Mouse (Mus musculus) frontal cortex, adult 2 months (tissue): ENCODE measurements around the gene Pabpc6. TPM values are rescaled to one million over a fixed set of nuclear protein-coding genes. Genes with fewer than 3 reads are reported as not detected.
A peak's percentile ranks its signal among the peaks of the same experiment; 100 is the strongest.

Experiments used
- DNase-seq, 2 experiments: peaks; one replicate each; pipeline ENCODE4 v3.0.0; 2022; ENCODE audit warnings: low spot score in 1 of 2; ENCODE audit errors: extremely low spot score in 1 of 2
- polyA plus RNA-seq: library from polyadenylated mRNA; depleted of rRNA; stranded (reverse); fragments of >200 nt; gene quantifications from 2 replicates; pipeline ENCODE4 v1.2.3, GENCODE M21; 2012; rRNA removed

The Pabpc6 gene
- polyA plus RNA-seq, result not detected in 2 replicates

- DNase-seq, result no peak
These were observed at the start of gene Pabpc6 for GRCm38 (mm10) chr17:9669283-9669905. TSS of gene Pabpc6 (minus strand) at chr17:9669717.

- DNase-seq, result no peak
These were observed 41.4 kb upstream of the Pabpc6 start for GRCm38 (mm10) chr17:9710910-9711309.

- no peak for DNase-seq
These were observed 39.4 kb upstream of the Pabpc6 start for GRCm38 (mm10) chr17:9708888-9709287.

GRCm38 (mm10) chr17:9707356-9707755 lies 37.8 kb upstream of the Pabpc6 start:
- DNase-seq, result no peak

GRCm38 (mm10) chr17:9697763-9698162 lies 28.2 kb upstream of the Pabpc6 start:
- DNase-seq, result no peak

- DNase-seq, result no peak
These were observed 21.7 kb upstream of the Pabpc6 start for GRCm38 (mm10) chr17:9691251-9691650.

- peak in 1 of 2 experiments; percentile 40 for DNase-seq
These were observed 14.1 kb upstream of the Pabpc6 start for GRCm38 (mm10) chr17:9683539-9684155.

GRCm38 (mm10) chr17:9680741-9681140 lies 11.2 kb upstream of the Pabpc6 start:
- peak; percentile 12 to 54 for DNase-seq

- DNase-seq, result no peak
These were observed 5.8 kb upstream of the Pabpc6 start for GRCm38 (mm10) chr17:9675175-9675789.

- DNase-seq, result no peak
These were observed 1.6 kb downstream of the Pabpc6 start for GRCm38 (mm10) chr17:9667955-9668354.

- DNase-seq, result no peak
These were observed 10.9 kb downstream of the Pabpc6 start for GRCm38 (mm10) chr17:9658651-9659050.

GRCm38 (mm10) chr17:9654155-9654554 lies 15.4 kb downstream of the Pabpc6 start:
- peak; percentile 2 to 40 for DNase-seq

GRCm38 (mm10) chr17:9647644-9648043 lies 21.9 kb downstream of the Pabpc6 start:
- no peak for DNase-seq

GRCm38 (mm10) chr17:9643657-9644180 lies 25.8 kb downstream of the Pabpc6 start:
- no peak for DNase-seq

- DNase-seq, result no peak
These were observed 32.5 kb downstream of the Pabpc6 start for GRCm38 (mm10) chr17:9637011-9637410.

GRCm38 (mm10) chr17:9632579-9633252 lies 36.8 kb downstream of the Pabpc6 start:
- peak in 1 of 2 experiments; percentile 2 for DNase-seq

GRCm38 (mm10) chr17:9632140-9632539 lies 37.4 kb downstream of the Pabpc6 start:
- DNase-seq, result peak in 1 of 2 experiments; percentile 35

GRCm38 (mm10) chr17:9631081-9631480 lies 38.4 kb downstream of the Pabpc6 start:
- DNase-seq, result peak in 1 of 2 experiments; percentile 12

- no peak for DNase-seq
These were observed 42.5 kb downstream of the Pabpc6 start for GRCm38 (mm10) chr17:9627011-9627410.
